Mouse (Mus musculus) ES-CJ7 (cell line): ENCODE results near the gene Gatd1.

Experiments
- DNase-seq: peaks from one replicate; pipeline ENCODE4 v3.0.0; 2011; ENCODE audit warnings: low read depth, low spot score

Gene Gatd1

DNA sequence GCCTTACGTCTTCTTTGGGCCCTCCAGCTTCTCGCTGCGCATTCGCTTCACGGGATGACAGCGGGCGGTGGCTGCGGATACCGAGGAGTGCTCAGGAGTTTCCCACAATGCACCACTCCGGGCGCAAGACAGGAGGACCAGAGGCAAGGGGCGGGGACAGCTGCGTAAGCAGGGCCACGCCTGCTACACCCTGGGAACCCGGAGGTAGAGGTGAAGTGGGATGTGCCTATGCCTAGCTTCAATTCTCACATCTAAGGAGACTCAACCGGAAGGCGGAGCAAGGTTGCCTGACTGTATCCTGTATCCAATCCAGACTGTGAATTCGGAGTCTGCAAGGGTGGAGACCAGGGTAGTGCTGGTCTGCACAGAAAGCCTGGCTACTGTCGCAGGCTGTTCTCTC lies 15.4 kb upstream of the Gatd1 start, which contains the start of gene Cend1:
TSS of gene Cend1 (minus strand) at position 182 of the 400 bp plus-strand sequence.
- peak; percentile 96 for DNase-seq

DNA sequence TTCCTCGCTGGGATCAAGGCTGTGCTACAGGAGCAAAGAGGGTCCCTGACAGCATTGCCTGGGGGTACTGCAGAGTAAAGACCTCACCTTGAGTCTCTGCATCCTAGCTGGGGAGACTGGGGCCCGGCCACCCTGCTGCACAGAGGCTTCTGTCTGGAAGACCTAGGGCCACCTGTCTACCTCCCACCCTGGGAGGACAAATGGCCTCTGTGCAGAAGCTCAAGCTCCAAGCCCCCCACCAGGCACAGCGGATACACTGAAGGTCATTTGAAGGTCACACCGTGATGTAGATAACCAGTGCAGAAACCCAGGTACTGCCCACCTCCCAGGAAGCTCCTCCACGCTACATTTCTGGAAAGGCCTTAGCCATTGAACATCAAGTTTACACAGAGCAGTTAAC lies 14.8 kb upstream of the Gatd1 start:
- no peak for DNase-seq

DNA sequence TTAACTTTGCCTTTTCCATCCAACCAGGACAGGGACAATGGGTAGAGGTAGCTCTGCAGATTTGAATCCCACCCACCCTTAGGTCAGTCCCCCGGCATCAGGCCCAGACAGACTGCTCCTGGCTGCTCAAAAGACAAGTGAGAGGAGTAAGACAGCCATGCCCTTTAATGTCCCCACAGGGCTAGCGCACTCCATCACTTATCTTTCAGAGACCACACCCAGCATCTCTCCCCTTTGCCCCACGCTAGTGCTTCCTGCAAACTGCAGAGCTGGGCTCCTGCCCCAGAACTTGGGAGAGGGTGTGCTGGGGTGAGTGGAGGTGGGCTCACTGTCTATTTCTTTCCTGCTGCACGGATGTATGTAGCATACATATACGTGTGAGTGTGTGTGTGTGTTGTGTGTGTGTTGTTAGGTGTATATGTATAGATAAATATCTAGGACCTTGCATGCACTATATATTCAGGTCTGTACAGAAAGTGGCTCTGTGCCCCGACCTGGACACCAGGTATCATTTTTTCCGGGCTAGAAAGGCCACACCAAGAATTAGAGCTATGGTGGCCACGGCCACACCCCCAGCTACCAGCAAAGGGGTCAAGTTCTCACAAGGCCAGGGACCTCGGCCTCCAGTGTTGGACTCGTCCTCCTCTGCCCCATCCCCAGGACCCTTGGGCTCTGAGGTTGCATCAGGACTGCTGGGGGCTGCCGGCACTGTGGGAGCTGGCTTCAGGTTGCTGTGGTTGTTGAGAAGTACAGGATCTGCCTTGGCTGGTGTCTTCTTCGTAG lies 13.2 kb upstream of the Gatd1 start:
- no peak for DNase-seq

DNA sequence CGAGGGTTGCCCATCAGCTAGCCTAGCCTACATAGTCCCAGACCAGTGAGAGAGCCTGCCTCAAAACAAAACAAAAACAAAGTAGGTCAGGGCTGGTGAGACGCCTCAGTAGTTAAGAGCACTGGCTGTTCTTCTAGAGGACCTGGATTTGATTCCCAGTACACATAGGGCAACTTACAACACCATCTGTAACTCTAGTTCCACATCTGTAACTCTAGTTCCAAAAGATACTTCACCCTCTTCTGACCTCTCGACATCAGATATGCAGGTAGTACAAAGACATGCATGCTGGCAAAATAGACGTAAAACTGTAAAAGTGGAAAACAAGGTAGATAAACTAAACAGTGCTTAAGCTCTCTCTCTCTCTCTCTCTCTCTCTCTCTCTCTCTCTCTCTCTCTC lies 9.9 kb upstream of the Gatd1 start:
- no peak for DNase-seq

DNA sequence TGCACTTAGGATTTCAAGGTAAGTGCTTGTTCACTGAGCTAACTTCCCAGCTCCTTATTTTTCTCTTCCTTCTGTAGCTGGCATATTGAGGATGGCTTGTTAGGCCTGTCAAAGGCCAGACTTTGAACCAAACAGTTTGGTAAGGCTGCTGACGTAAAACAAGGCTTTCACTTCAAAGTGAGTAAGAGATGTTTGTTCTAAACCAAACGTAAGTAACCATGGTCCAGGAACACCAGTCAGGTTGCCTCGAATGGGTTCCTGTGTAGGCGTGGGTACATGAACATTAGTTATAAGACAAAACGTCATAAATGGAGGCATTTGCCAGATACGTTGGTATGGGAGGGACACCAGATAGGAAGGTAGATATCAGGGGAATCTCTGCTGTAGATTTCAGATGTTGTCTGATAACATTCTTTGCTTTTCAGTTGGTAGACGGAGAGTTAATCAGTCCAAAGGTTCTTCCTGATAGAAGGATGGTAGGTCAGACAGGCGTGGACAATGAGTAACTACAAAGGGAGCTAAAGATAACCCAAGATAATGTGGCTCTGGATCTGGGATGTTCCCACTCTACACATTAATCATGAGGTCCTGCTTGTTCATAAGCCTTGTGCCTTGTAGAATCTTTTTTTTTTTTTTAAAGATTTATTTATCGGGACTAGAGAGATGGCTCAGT lies 6.2 kb upstream of the Gatd1 start:
- DNase-seq = no peak

DNA sequence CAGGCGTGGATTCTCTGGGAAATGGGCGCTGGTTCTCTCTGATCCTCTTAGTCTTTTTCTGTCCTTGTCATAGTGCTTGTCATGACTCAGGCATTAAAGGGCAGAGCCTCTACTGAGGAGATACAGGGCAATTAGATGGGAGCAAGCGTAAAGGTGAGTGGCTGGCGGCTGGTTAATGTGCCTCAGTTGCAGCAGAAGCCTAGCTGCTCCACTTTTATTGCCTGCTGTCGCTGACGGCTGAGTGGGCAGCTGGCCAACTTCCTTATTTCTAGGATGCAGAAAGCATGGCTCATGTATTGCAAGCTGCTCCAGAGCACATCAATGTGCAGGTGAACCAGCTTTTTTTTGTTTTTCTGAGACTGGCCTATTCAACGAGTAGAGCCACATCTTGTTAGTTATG lies 5.0 kb upstream of the Gatd1 start:
- DNase-seq = no peak

DNA sequence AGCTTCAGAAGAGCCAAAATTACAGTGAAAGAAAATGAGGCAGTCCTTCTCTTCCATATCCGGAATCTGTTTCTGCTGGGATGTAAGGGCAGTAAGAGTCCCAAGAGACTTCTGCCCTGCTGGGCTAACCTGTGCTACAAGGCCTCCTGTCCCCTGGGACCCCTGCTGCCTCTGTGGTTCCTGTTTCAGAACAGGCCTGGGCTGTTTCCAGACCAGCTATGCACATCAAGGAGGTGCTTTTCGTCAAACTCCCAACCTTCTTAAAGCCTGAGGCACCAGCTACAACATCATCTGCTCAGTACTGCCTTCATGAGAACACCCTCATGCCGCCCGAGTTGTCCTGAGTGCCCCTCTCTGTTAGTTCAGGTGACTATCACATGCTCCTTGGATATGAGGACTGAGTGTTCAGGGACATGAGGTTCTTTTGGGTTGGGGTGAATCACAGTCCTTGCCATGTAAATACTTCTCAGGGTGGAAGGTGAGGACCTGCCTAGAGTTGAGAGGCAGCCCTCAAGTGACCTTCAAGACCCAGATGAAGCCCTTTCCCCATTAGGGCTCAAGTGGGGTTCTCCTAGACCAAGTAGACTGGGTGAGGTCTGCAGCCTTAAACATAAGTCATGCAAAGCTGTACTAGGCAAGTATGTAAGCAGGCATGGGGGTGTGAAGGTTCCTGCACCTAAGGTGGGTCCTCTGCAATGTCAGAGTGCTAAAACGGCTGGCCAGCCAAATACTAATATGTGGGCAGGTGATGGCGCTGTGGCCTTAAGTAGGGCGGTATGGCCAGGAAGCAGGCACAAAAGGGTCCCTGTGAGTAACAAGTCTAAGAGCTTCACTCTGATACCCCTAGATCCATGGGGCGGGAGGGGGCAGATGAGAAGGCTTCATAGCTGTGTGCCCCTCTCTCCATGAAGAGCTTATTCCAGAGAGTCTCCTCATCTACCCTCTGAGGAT lies 4.1 kb upstream of the Gatd1 start:
- DNase-seq = no peak

DNA sequence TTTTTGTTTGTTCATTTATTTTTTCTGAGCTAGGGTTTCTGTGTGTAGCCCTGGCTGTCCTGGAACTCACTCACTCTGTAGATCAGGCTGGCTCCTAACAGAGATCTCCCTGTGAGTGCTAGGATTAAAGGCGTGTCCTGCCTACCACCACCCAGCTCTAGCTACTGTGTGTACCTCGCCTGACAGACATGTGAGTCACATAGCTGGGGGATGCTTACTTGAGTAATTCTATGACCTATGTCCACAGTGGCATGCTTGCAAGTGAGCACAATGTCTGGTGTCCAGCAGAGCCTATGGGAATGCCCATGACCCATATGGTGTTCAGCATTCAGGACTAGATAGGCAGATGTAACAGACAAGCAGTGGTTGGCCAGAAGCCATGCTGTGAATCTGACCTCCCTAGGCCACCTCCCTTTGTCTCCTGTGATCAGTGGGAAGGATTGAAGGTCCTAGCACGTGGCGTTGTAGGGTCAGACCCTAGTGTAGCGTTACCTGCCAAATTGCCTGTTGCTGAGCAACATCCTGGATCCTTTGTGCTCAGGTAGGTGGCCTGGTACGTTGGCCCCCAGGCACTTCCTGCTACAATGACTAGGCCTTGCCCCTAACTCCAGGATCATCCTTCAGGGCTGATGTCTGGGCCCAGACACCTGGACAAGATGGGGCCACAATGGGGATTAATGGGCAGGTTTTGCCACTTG lies 2.4 kb upstream of the Gatd1 start:
- DNase-seq = peak; percentile 56

DNA sequence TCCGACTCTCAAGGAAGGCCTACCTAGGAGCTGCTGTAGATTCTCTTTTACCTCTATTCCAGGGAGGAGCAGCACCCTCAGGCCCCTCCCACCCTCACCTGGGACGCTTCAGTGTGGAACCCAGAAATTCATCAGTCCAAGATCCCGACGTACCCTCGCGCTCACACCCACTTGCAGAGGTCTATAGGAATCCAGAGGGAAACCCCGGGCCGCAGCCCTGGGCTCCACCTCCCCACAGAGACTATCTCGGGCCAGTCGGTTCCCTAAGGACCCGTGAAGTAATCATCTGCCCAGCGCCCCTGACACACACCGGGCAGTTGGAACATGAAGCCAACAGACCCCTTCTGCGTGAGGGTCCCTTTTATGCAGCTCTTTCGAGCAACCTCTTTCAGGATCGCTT lies 605 bp downstream of the Gatd1 start:
- DNase-seq = no peak

DNA sequence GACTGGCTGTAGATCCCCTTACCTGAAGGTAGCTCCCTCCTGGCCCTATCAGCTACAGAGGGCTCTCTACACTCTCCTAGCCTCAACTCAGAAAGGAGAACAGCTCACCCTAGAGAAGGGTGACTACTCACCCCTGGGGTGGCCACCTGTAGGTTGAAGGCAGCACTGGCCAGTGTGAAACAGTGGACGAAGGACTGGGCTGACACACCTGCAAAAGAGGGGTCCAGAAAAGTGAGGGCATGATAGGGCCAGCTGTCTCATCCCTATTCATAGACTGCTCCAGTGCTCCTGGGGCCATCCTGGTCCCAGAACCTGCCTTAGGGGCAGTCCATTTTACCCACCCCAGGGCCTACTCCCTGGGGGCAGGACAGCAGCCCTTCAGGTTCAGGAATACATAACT lies 2.3 kb downstream of the Gatd1 start:
- DNase-seq = no peak

DNA sequence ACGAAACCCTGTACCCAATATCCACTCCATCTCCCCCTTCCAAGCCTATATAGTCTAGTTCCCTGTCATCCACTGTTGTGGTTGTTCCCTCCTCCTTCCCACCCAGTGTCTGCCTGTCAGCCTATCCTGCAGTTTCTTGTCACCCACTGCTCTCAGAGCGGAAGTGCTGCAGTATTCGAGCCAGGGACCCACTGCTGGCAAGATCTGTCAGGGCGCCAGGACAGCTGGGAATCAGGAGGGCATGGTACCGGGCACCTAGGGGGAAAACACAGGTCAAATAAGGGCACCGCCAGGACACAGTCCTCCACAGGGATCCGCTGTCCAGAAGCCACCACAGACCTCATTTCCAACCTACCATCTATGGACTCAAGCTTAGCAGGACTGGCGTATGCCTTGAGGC lies 3.3 kb downstream of the Gatd1 start:
- DNase-seq = no peak

DNA sequence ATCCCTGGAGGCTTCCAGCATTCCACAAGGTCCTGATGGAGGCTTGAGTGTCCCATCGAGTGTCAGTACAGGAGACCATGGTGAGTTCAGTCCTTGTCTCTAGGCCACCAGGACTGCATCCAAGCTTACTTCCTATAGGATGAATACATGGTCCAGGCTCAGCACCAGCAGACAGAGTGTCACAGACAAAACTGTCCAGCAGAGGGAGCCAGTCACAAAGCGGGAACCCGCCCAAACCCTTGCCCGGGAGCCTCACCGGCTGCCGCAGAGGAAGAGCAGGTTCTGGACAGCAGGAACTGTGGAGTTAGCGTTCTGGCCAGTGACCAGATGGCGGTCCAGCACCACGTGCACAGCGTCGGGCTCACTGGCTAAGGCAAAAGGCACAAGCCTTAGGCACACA lies 5.1 kb downstream of the Gatd1 start:
- DNase-seq = peak; percentile 85

DNA sequence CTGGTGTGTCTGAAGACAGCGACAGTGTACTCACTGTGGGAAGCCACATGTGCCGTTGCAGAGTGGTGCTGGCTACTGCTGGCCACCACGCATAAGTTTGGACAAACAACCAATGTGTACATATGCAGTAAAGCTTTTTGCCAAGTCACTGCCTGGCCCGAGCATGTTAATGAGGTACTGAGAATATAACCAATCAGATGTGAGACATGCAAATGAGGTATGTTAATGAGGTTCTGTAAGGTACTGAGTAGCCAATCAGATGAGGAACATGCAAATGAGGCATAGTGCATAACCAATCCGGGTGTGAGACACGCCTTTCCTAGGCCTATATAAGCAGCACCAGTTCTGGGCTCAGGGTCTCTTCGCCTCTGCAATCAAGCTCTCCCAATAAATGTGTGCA lies 6.3 kb downstream of the Gatd1 start:
- peak; percentile 43 for DNase-seq

DNA sequence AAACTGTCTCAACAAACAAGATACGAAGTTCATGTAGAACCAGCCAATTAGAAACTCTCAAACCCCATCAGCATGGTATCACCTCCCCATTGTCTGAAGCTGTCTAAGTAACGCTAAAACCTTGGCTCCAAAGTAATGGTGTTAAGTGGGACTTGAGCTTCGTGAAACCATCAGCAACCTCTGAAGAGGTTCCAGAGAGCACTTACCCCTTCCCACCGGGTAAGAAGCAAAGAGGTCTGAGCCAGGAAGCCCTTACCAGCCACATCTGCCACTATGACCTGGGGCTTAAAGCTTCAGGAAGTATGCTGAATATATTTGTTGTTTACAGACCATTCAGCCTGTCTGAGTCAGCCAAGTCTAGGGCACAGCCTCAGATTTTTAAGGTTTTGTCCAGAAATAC lies 8.5 kb downstream of the Gatd1 start:
- DNase-seq = no peak

DNA sequence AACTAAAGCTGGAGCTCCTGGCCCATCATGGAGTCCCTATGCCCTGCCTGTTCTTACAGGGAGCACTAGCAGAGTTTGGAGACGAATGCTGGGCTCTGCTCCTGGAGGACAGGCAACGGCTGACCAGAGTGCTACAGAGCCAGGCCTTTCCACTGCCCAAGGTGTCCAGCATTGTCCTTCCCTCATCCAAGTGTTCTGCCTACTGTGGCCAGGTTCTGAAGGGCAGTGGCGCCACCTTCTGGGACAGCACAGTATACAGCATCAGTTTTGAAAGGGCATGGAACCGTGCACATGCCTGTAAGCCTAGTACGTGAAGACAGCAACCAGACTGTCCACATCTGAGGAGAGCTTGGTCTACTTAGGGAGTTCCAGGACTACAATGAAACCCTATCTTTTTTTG lies 10.6 kb downstream of the Gatd1 start:
- peak; percentile 66 for DNase-seq

DNA sequence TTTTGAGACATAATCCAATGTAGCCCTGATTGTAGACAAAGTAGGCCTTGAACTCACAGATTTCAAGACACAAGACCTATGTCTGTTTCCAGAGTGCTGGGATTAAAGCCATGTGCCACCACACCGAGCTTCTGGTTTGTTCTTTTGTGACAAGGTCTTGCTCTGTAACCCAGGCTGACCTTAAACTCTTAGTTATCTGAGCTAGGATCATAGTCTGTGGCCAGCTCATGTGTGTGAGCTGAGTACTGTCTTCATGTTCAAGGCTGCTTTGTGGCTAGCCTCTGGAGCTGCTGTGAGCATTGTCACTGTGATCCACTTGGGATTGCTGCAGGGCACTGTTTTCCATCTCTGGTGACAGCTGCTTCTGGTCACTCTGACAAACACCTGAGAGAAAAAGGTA lies 18.6 kb downstream of the Gatd1 start:
- DNase-seq = no peak

DNA sequence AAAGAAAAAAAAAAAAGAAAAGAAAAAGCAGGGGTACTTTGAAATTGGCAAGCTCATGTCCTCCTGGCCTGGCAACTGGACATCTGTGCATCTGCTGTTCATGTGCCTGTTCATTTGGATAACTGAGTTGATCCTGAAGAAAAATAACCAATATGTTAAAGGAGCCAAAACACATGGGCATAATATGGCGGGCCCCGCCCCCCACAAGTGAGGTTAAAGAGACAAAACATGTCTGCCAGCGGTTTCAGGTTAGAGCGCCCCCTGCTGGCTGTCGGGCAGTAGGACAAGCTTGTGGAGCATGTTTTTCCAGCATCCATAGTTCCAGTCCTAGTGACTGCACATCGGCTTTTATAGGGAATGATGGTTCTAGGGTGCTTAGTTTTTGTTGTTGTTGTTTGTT lies 19.2 kb downstream of the Gatd1 start:
- DNase-seq = peak; percentile 87

DNA sequence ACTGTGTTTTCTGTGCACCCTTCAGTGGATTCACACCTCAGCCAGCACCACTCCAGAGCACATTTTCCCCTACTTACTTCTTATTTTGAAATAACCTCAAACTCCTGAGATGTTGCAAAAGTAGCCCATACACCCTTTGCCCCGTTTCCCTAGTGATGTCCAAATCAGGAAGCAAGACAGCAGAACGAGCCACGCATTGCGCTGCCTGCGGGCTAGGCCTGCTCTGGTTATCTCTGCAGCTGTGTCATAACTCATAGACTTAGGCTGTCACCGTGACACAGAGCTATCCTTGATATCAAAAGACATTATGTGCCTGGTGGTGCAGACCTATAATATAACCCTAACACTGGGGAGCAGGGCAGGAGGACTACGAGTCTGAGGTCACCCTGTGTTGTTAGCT lies 19.8 kb downstream of the Gatd1 start:
- no peak for DNase-seq

DNA sequence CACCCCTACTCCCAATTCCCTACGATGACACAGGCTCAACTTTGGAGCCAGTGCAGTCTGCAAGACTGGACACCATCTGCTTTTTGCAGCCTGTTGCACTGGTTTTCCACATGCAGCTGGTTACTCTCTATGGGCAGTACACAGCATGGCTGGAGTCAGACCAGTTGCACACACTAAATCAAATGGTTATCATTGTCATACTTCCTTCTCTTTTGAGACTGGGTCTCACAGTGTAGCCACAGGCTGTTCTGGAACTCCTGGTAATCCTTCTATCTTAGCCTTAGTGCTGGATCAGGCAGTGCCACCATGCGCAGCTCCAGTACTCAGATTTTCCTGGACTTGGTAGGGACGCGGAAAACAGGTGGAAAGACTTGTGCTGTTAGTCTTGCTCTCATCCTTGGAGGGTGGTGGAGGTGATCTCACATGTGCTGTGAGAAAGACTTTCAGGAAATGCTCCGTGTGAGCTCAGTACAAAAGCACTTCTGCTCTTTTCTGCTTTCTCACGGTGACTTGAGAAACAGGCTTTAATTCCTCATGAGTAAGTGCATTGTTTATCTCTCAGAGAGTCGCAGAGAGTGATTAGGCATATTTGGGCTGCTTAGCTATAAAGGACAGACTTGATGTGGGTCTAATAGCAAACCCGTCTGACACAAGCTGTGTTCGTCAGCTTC lies 21.2 kb downstream of the Gatd1 start:
- DNase-seq = no peak

DNA sequence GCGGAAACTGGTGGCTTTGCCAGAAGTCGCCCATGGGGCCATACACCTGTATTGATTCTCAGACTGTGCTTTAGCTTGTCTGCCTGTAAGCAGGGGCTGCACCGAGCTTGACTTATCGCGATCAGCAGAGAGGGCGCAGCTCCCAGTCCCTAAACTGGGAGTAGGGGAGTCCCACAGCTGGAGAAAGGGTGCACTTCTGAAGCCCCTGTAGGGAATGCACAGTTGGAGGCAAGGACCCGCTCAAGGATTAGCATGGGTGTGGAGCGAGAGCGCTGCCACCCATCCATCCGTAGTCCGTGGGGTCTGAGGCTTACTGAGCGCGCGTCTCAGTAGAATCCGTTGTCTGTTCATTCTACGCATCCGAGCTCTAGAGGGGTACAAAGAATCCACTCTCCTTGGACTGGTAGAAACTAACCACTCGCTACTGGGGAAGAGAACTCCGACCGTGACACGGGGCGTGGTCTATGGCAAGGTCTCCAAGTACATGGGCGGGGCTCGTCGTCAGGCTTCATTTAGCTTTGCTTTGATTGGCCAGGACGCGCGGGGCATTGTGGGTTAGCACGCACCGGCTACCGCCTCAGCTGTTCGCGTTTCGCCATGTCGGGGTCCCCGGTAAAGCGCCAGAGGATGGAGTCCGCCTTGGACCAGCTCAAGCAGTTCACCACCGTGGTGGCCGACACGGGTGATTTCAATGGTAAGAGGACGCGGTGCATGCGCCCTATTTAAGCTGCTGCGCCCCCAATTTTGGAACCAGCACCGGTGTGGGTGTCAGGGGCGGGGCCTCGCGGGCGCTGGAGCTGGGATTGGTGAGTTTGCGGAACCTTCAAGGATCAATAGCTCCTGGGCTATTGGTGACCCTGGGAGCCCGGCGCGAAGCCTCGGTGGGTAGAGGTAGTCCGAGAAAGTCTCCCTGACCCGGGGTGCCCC lies 22.0 kb downstream of the Gatd1 start, which contains the start of gene Taldo1:
TSS of gene Taldo1 (plus strand) at position 575 of the 927 bp plus-strand sequence.
- peak; percentile 98 for DNase-seq
